Mouse (Mus musculus): ENCODE results near the gene Neurog1. TPM values are rescaled to one million over a fixed set of nuclear protein-coding genes. Genes with fewer than 3 reads are reported as not detected.

The Neurog1 gene
- total RNA-seq (2021), result not detected
- long read RNA-seq, experiment 1, result 0 reads
- long read RNA-seq, experiment 2, result 0 reads

GRCm38 (mm10) chr13:56251924-56252619 lies at the start of gene Neurog1:
Gene Neurog1 (minus strand): TSS chr13:56252163.
- DNase-seq (ENCODE audit: low spot score in 2 of 2), result no peak

- DNase-seq (ENCODE audit: low spot score in 2 of 2), result no peak
Measured at GRCm38 (mm10) chr13:56299336-56299735, 47.4 kb upstream of the Neurog1 start.

- no peak for DNase-seq (ENCODE audit: low spot score in 2 of 2)
Measured at GRCm38 (mm10) chr13:56296659-56297020, 44.7 kb upstream of the Neurog1 start.

GRCm38 (mm10) chr13:56295943-56296658 lies 44.1 kb upstream of the Neurog1 start, which contains the start of gene Cxcl14:
Gene Cxcl14 (minus strand): TSS chr13:56296551.
- no peak for DNase-seq (ENCODE audit: low spot score in 2 of 2)

DNA sequence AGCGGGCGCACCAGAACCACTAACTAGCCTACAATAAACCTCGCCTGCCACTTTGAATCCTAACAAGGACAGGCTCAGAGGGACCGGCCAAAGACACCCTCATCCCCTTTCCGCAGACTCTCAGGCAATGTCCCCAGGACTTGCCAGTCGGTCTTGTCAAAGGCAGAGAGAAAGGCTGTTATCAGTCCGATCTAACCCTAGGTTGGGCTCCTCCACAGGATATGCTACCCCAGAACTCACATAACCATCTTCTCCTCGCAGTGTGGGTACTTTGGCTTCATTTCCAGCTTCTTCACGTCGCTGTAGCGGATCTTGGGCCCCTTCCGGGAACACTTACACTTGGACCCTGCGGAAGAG lies 43.6 kb upstream of the Neurog1 start:
- DNase-seq (ENCODE audit: low spot score in 2 of 2), result no peak

DNA sequence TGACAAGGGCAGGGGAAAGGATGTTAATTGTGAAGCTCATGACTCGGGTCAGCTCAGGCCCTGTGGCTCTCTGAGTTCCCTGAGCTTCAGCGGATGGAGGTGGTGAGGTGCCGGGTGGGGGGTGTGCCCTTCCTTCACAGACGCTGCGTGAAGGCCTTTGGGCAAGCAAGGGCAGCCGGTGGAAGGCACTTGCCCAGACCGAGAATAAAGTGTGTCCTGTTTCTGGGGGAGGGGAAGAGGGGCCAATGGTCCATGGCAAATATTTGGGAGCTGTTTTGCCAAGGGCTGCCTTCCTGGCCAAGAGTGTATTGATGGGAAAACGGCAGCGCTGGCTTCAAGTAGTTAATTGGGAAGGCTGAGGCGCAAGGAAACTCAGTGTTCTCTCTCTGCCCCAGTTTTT lies 42.9 kb upstream of the Neurog1 start:
- no peak for DNase-seq (ENCODE audit: low spot score in 2 of 2)

DNA sequence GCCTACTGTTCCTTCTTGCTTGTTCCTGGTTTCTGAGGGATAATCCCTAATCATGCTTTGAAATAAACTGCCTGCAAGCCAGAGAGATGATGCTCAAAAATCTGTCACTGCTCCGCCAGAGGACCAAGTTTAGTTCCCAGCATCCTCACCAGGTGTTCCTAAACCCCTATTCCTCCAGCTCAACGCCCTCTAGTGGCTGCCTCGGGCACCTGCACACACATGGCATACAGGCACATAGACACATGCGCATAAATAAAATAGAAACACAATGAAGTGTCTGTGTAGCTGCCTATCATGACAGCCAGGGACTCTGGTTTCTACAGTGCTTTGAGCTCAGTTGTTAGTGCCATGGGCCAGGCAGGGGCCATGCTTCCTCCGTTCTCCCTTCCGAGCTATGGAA lies 38.0 kb upstream of the Neurog1 start:
- DNase-seq (ENCODE audit: low spot score in 2 of 2), result no peak

- DNase-seq (ENCODE audit: low spot score in 2 of 2), result no peak
Measured at GRCm38 (mm10) chr13:56289261-56289660, 37.3 kb upstream of the Neurog1 start.

GRCm38 (mm10) chr13:56288601-56289000 lies 36.6 kb upstream of the Neurog1 start:
- DNase-seq (ENCODE audit: low spot score in 2 of 2), result no peak

GRCm38 (mm10) chr13:56287091-56287490 lies 35.1 kb upstream of the Neurog1 start:
- DNase-seq (ENCODE audit: low spot score in 2 of 2), result no peak

DNA sequence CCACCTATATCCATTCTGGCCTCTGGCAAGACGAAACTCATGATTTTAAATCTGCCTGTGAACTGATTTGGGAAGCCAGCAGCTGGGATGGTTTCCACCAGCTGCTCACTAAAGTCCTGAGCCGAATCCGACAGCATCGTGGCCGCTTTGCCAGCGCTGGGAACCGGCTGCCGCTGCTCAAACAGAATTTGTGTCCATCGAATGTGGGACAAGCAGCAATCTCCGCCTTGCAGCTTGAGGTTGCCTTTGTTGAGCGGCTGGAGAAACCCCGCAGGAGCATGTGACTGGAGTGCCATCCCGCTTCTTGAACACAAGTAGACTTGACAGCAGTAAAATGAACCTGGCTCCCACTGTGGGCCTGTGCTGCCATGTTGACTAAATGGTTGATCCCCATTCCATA lies 31.4 kb upstream of the Neurog1 start:
- DNase-seq (ENCODE audit: low spot score in 2 of 2), result no peak

DNA sequence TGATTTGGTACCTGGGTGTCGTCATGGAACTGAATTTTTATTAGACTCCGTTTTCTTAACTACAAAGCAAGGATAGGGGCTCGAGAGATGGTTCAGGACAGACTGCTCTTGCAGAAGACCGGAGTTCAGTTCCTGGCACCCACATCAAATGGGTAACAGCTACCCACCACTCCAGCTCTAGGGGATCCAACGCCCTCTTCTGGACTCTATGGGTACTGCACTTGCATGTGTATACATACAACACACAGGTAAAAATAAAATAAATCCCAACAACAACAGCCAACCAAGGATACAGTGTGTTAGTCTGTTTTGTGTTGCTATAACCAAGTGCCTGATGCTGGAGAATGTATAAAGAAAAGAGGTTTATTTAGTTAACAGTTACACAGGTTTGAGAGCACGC lies 28.4 kb upstream of the Neurog1 start:
- no peak for DNase-seq (ENCODE audit: low spot score in 2 of 2)

DNA sequence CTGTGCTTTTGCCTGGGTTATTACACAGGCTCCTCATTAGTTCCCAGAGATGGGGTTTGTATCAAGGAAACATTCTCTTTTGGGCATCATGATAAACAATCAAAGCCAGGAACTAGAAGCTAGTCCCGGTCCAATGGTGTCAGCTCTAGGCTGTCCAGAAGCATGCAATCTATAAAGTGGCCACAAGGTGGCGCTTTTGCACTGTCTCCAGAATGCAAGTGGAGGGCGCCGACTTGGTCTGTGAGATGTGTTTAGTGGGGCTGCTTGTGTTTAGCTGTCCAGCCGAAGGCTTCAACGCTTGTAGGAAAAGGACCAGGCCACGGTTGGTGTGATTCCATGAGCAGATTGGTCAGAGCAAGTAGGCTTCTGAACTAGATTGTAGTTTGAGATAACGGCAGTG lies 27.5 kb upstream of the Neurog1 start:
- DNase-seq (ENCODE audit: low spot score in 2 of 2), result peak; percentile 63 to 71

- DNase-seq (ENCODE audit: low spot score in 2 of 2), result no peak
Measured at GRCm38 (mm10) chr13:56275171-56275570, 23.2 kb upstream of the Neurog1 start.

DNA sequence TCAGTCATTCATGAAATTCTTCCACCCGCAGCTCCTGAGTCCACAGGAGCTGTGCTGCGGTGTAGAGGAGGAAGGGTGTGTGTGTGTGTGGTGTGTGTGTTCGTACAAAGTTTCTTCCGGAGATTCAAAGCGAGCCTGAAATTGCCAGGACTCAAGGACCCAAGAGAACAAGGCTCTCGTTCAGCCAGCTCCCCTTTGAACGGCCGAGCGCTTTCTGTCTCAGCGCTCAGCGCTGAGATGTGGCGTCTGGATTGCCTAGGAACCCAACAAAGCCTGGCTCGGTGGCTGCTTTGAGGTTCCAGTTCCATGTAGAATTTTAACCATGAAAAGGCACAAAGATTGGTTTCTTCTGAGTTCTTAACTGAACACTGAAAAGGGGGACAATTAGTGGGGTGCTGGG lies 18.2 kb upstream of the Neurog1 start:
- no peak for DNase-seq (ENCODE audit: low spot score in 2 of 2)

GRCm38 (mm10) chr13:56267396-56267795 lies 15.4 kb upstream of the Neurog1 start:
- no peak for DNase-seq (ENCODE audit: low spot score in 2 of 2)

DNA sequence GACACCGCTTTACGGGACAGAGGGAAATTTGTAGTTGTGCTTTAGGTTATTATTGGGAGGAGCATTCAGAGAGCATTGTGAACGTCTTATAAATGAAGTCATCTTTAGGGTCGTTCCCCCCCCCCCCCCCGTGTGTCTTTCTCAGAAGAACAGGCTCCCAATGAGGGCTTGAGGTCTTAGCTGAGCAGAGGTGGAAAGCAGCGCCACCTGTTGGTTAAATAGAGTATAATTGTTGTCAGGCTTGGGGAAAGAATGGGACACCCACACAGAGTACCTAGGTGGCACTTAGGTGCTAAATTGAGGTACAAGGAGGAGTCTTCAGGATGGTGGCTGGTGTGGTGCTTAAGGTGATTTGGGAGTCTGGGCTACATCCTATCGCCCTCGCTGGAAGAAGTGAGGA lies 14.5 kb upstream of the Neurog1 start:
- DNase-seq (ENCODE audit: low spot score in 2 of 2), result no peak

DNA sequence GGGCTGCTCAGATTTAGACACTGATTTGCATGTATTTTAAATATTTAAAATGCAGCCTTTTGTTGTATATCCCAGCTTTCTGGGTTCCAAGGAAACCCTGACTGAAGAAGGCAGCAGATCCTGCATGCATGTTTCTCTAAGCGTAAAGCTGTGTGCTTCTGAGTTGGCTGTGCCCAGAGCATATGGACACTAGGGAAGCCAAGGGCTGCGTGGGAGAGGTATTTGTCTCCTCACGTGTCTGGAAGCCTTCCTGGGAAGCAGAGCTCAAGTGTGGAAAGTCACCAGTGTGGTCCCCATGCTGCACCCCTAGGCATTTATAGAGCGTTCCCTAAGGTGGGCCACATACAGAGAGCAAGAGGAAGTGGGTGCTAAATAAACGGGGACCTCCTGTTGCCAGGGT lies 13.7 kb upstream of the Neurog1 start:
- no peak for DNase-seq (ENCODE audit: low spot score in 2 of 2)

- DNase-seq (ENCODE audit: low spot score in 2 of 2), result no peak
Measured at GRCm38 (mm10) chr13:56262269-56262668, 10.3 kb upstream of the Neurog1 start.

DNA sequence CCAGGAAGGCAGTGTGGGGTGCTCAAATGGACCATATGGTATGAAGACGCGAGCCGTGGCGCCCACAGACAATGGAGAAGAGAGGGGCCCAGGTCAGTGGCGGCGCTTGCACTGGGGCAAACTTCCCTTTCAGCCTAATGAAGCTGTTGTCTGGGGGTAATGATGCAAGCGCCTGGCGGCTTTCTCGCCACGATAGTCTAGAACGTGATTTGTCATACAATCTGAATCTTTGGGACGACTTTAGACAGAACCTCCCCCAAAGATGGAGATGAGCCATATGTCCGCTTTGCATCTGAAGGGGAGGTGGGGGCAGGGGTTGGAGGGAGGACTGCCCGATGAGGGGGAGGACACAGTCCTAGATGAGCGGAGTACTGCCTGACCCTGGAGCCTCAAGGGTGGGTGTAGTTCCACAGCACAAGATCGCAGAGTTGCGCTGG lies 8.4 kb upstream of the Neurog1 start:
- DNase-seq (ENCODE audit: low spot score in 2 of 2), result no peak

DNA sequence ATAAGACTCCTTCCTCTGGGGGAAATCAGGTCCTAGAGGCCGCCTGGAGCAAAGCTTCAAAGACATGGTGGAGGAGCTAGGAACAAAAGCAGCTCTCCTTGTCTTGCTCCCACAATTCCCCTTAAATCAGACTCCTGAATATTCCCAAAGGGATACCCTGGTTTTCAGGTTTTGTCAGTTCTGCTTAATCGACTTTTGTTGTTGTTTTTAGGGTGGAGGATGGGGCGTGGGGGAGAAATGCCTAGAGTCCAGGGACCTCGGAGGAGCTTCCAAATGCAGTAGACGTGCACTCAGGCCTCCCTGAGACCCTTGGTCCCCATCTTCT lies 7.9 kb upstream of the Neurog1 start:
- DNase-seq (ENCODE audit: low spot score in 2 of 2), result no peak

DNA sequence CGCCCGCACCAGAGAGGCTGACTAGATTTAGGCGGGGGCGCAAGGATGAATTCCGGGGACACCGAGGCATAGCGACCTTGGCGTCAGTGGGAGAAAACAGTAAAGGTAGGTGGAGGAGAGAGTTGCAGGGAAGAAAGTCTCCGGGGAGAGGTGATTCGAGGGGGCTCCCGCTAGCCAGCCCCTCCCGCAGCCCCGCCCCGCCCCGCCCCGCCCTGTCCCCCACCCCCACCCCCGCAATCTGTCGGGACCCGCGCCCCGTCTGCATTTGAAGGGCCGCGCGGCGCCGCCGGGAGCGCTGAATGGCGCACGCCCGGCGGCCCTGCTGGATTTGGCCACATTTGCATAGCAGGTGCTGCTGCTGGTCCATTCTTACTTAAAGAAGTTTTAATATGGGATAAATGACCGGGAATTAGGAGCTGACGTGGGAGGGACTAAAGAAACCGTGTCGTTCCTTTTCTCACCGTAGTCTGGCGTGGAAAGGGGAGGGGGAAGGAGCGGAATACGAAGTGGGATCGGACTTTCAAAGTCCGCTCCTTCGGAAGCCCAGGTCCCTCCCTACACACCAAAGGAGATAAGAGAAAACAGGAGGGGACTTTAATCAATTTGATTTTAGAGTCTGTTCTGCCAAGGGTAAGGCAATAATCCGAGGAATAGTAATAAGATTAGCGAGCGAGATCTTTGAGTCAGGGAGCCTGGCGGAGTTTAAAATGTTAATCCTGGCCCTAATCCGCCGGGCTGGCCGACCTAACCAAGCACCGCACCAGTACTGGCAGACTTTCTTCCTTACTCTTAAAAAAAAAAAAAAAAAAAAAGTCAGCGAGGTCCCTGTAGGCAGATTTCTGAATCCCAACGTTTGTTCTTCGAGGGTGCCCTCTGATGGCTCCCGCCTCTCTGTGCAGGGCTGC lies 7.3 kb upstream of the Neurog1 start:
- no peak for DNase-seq (ENCODE audit: low spot score in 2 of 2)
